Comparison of ENCODE assay signal across 10 mouse cellular contexts in the genomic region with DNA sequence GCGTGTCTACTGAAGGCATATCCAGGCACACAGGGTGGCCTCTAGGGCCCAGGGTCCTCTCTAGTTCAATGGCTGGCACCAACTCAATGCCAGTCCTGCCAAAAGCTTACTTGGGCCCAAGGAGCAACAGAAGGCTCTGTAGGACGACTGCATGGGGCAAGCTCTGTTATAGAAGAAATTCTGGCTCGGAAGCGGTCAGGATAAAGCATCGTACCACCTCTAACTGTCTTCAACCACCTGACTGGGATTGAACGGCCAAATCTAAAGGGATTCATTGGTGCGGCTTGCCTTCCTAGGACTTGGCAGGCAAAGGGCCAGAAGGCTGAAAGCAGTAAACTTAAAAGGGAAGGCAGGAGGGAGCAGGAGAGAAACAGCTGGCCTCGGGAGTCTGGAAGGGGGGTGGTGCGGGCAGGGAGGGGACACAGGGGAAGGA. TPM values are rescaled to one million over a fixed set of nuclear protein-coding genes. Genes with fewer than 3 reads are reported as not detected.
A peak's percentile ranks its signal among the peaks of the same experiment; 100 is the strongest.
DNase-seq lines count a peak whose midpoint lies in the region; ATAC-seq and TF ChIP-seq lines count a peak whose summit lies in the region.
"Had no signal": no experiment of that assay in that cellular context is flagged by ENCODE, and none has a peak within 500 bp of the region (broad histone marks: within the 10 kb centered on the region; RNA-seq: fewer than 3 reads in every experiment).

No protein-coding gene starts in this region.

- peak overlapping the region; percentile 19; the same call in 1 of the 2 replicates for H3K27ac ChIP-seq in kidney, adult 2 months (ENCODE audit: insufficient read depth, low read depth, low read length)
- H3K27ac ChIP-seq in forebrain, embryonic 12.5 days, result peak overlapping the region; percentile 92
- H3K27ac ChIP-seq in midbrain, embryonic 12.5 days (replicated peaks), result peak overlapping the region; percentile 78

- H3K9me3 ChIP-seq in forebrain, embryonic 12.5 days, result no peaks in the 10 kb centered on the region
- no peaks in the 10 kb centered on the region for H3K9me3 ChIP-seq in midbrain, embryonic 12.5 days
- H3K9me3 ChIP-seq: G1E; megakaryocyte, embryonic 14.5 days had no signal

- H3K36me3 ChIP-seq in kidney, adult 2 months (ENCODE audit: control insufficient read depth, insufficient read depth, low read length), result no peaks in the 10 kb centered on the region
- no peaks in the 10 kb centered on the region for H3K36me3 ChIP-seq in forebrain, embryonic 12.5 days (replicated peaks)
- H3K36me3 ChIP-seq in midbrain, embryonic 12.5 days, result no peaks in the 10 kb centered on the region

- peaks cover 74% of the 10 kb centered on the region for H3K4me1 ChIP-seq in kidney, adult 2 months (ENCODE audit: control insufficient read depth, insufficient read depth, low read length)
- peaks cover 68% of the 10 kb centered on the region for H3K4me1 ChIP-seq in forebrain, embryonic 12.5 days
- H3K4me1 ChIP-seq in midbrain, embryonic 12.5 days, result peaks cover 66% of the 10 kb centered on the region

- no peak overlapping the region for H3K4me3 ChIP-seq in kidney, adult 2 months (ENCODE audit: insufficient read depth, low read depth, low read length)
- H3K4me3 ChIP-seq in forebrain, embryonic 12.5 days (replicated peaks), result no peak overlapping the region
- H3K4me3 ChIP-seq in midbrain, embryonic 12.5 days, result no peak overlapping the region
- H3K4me3 ChIP-seq: megakaryocyte, embryonic 14.5 days had no signal

- TF ChIP-seq CTCF in kidney, adult 2 months (conservative IDR thresholded peaks at IDR 0.05; ENCODE audit: insufficient read depth, insufficient read length, low read depth, low read length), result no peak

- H3K9ac ChIP-seq in forebrain, embryonic 12.5 days, result peak overlapping the region; percentile 29; the same call in 1 of the 2 replicates
- H3K9ac ChIP-seq in midbrain, embryonic 12.5 days (replicated peaks), result no peak overlapping the region

- DNase-seq in kidney, adult 2 months, result peak; percentile 57
- no peak for DNase-seq in kidney, postnatal 14 days
- peak; percentile 79 for DNase-seq in cerebellum, adult 9-10 months
- DNase-seq in retina, postnatal 1 day, result no peak

- TF ChIP-seq POLR2A in kidney, adult 2 months (IDR thresholded peaks at IDR 0.05; ENCODE audit: low read depth, low read length), result no peak

- H3K4me2 ChIP-seq in forebrain, embryonic 12.5 days, result 0 out of 2 replicates have a peak overlapping the region, but pooled peaks have one; percentile 31
- no peak overlapping the region for H3K4me2 ChIP-seq in midbrain, embryonic 12.5 days (replicated peaks)

- 50% methylated on average over 9 of the region's 9 CpGs for WGBS in kidney, adult 2 months
- WGBS in forebrain, embryonic 12.5 days, result 61% methylated on average over 9 of the region's 9 CpGs
- WGBS in midbrain, embryonic 12.5 days, result 61% methylated on average over 9 of the region's 9 CpGs

- no peak for ATAC-seq in forebrain, embryonic 12.5 days (ENCODE audit: low FRiP score)
- ATAC-seq in midbrain, embryonic 12.5 days (ENCODE audit: low FRiP score, low read depth), result no peak
- ATAC-seq in frontal cortex, adult (ENCODE audit: low TSS enrichment), result no peak
- no peak for ATAC-seq in inflammation-experienced regulatory T-cells, adult 6 months

- H3K27me3 ChIP-seq in kidney, adult 2 months (replicated peaks; ENCODE audit: control insufficient read depth, insufficient read depth, low read length), result no peaks in the 10 kb centered on the region
- H3K27me3 ChIP-seq in forebrain, embryonic 12.5 days, result no peaks in the 10 kb centered on the region; the same call in 1 of the 2 replicates
- H3K27me3 ChIP-seq in midbrain, embryonic 12.5 days, result no peaks in the 10 kb centered on the region

RNA-seq across cellular contexts. Expression of gene Tpcn1, which starts 20.1 kb away (rescaled TPM):
- polyA plus RNA-seq in kidney, adult 2 months (2012; rRNA removed), result 200 and 216 TPM in 2 replicates
- 11.8 and 15.1 TPM in 2 replicates for polyA plus RNA-seq in forebrain, embryonic 12.5 days (2016; fragmentation: Nextera tagmentation; extraction: Ambion mirVana)
- polyA plus RNA-seq in midbrain, embryonic 12.5 days (2016; fragmentation: Nextera tagmentation; extraction: Ambion mirVana), result 12.9 and 14.2 TPM in 2 replicates
- polyA plus RNA-seq in inflammation-experienced regulatory T-cells, adult 6 months (2017; shearing (Covaris generic)), result 10 to 100 TPM in 2 of 3 experiments, 1 to 10 TPM in 1; 6.4 to 15.8 (median 12.6) TPM

RNA-seq across cellular contexts. Expression of gene Iqcd, which starts 20.5 kb away (rescaled TPM):
- 2.1 and 2.5 TPM in 2 replicates for polyA plus RNA-seq in kidney, adult 2 months (2012; rRNA removed)
- 1.3 and 1.4 TPM in 2 replicates for polyA plus RNA-seq in forebrain, embryonic 12.5 days (2016; fragmentation: Nextera tagmentation; extraction: Ambion mirVana)
- 0.60 and 1.7 TPM in 2 replicates for polyA plus RNA-seq in midbrain, embryonic 12.5 days (2016; fragmentation: Nextera tagmentation; extraction: Ambion mirVana)
- under 1 TPM in 1 of 3 experiments, not detected in 2; 0.91 TPM for polyA plus RNA-seq in inflammation-experienced regulatory T-cells, adult 6 months (2017; shearing (Covaris generic))

RNA-seq across cellular contexts. Expression of gene Rita1, which starts 44.0 kb away (rescaled TPM):
- polyA plus RNA-seq in kidney, adult 2 months (2012; rRNA removed), result 25.2 and 32.1 TPM in 2 replicates
- 13.6 and 16.6 TPM in 2 replicates for polyA plus RNA-seq in forebrain, embryonic 12.5 days (2016; fragmentation: Nextera tagmentation; extraction: Ambion mirVana)
- 15.5 and 16.0 TPM in 2 replicates for polyA plus RNA-seq in midbrain, embryonic 12.5 days (2016; fragmentation: Nextera tagmentation; extraction: Ambion mirVana)
- polyA plus RNA-seq in inflammation-experienced regulatory T-cells, adult 6 months (2017; shearing (Covaris generic)), result 1 to 10 TPM; 2.1 to 3.5 (median 3.2) TPM

RNA-seq across cellular contexts. Expression of gene Ddx54, which starts 44.2 kb away (rescaled TPM):
- polyA plus RNA-seq in kidney, adult 2 months (2012; rRNA removed), result 29.3 and 31.6 TPM in 2 replicates
- polyA plus RNA-seq in forebrain, embryonic 12.5 days (2016; fragmentation: Nextera tagmentation; extraction: Ambion mirVana), result 50.7 and 52.6 TPM in 2 replicates
- 51.8 and 53.0 TPM in 2 replicates for polyA plus RNA-seq in midbrain, embryonic 12.5 days (2016; fragmentation: Nextera tagmentation; extraction: Ambion mirVana)
- polyA plus RNA-seq in inflammation-experienced regulatory T-cells, adult 6 months (2017; shearing (Covaris generic)), result 10 to 100 TPM; 13.0 to 21.1 (median 13.4) TPM

RNA-seq across cellular contexts. Expression of gene Slc8b1, which starts 57.4 kb away (rescaled TPM):
- polyA plus RNA-seq in kidney, adult 2 months (2012; rRNA removed), result 23.0 and 25.8 TPM in 2 replicates
- 2.3 and 2.8 TPM in 2 replicates for polyA plus RNA-seq in forebrain, embryonic 12.5 days (2016; fragmentation: Nextera tagmentation; extraction: Ambion mirVana)
- polyA plus RNA-seq in midbrain, embryonic 12.5 days (2016; fragmentation: Nextera tagmentation; extraction: Ambion mirVana), result 3.1 TPM in 2 replicates
- polyA plus RNA-seq in inflammation-experienced regulatory T-cells, adult 6 months (2017; shearing (Covaris generic)), result 10 to 100 TPM in 1 of 3 experiments, 1 to 10 TPM in 2; 6.1 to 14.5 (median 7.3) TPM

Comparison
In these comparisons a context has a peak if more than half of its experiments do, and no peak if none do; other contexts are left out.
1. DNase-seq: peak in kidney, adult 2 months (single experiment) and cerebellum, adult 9-10 months (single experiment); none in kidney, postnatal 14 days (single experiment) and retina, postnatal 1 day (single experiment).
2. H3K27ac ChIP-seq: peak in every context shown above with its lines; median percentile 92 in forebrain, embryonic 12.5 days; 78 in midbrain, embryonic 12.5 days; 19 in kidney, adult 2 months.
3. RNA of gene Tpcn1, which starts 20.1 kb away (polyA plus RNA-seq): 200 to 216 TPM in kidney, adult 2 months; 11.8 to 15.1 TPM in forebrain, embryonic 12.5 days, 12.9 to 14.2 TPM in midbrain, embryonic 12.5 days and 6.4 to 15.8 TPM in inflammation-experienced regulatory T-cells, adult 6 months; every median in the first group is over 10 times any median in the second.